Mouse (Mus musculus): ENCODE measurements around the gene Abraxas2.

- TF ChIP-seq POLR2A (IDR thresholded peaks at IDR 0.05; ENCODE audit: insufficient read depth, low read length) (no peak), CTCF (IDR thresholded peaks at IDR 0.05; ENCODE audit: low read depth, low read length) (no peak)
Measured at GRCm38 (mm10) chr7:132880276-132880675, 21.3 kb downstream of the Abraxas2 start.

Data from ES-Bruce4 (cell line).